Mouse (Mus musculus): Measurements from ENCODE around the gene Rab19. TPM values are rescaled to one million over a fixed set of nuclear protein-coding genes. Genes with fewer than 3 reads are reported as not detected.

Gene Rab19
- polyA plus RNA-seq, 1 experiment from 2014 or later = 0.64 TPM

DNA sequence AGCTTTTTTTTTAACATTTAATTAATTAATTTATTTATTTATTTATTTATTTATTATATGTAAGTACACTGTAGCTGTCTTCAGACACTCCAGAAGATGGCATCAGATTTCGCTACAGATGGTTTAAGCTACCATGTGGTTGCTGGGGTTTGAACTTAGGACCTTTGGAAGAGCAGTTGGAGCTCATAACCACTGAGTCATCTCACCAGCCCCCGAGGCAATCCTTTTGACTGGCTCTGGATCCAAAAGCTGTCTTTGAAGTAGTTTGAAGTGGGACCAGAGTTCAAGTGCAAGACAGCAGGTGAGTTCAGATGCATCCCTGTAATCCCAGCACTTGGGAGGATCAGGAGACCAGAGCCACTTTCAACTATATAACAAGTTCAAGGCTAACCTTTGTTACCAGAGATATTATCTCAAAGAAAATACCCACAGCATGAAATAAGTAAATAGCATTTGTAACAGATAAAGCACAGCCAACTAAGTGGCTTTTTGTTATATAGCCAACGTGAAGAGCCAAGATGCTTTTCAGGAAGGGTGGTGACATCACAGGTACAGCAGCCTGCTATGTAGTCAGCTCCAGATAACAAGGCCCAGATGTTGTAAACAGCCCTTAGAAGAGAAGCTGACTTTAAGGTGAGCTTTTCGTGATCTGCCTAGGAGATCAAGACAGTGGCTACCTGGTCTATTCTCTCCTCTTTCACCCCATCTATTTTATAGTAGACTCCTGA, 46.5 kb downstream of the Rab19 start:
- Histone ChIP-seq H3K4me3 (ENCODE audit: low read depth, low read length) (no peak overlapping the region), H3K4me1 (ENCODE audit: control insufficient read depth, insufficient read depth, low read length) (no peaks in the 10 kb centered on the region), H3K36me3 (ENCODE audit: control insufficient read depth, insufficient read depth, low read length) (no peaks in the 10 kb centered on the region), H3K27ac (ENCODE audit: low read depth, low read length) (no peak overlapping the region), H3K4me2 (no peak overlapping the region), H3K27me3 (ENCODE audit: control insufficient read depth, insufficient read depth, low read length) (no peaks in the 10 kb centered on the region), H3K9ac (ENCODE audit: low read depth, low read length) (no peak overlapping the region), H3K9me3 (replicated peaks; ENCODE audit: control insufficient read depth, low read length) (no peaks in the 10 kb centered on the region)
- 72% methylated on average over 4 of the region's 4 CpGs for WGBS (ENCODE audit: insufficient replicate concordance)
- ATAC-seq (replicated peaks; ENCODE audit: insufficient number of reproducible peaks, low FRiP score, low TSS enrichment) = no peak

GRCm38 (mm10) chr6:39429007-39429788, 48.2 kb downstream of the Rab19 start:
- ATAC-seq (replicated peaks; ENCODE audit: insufficient number of reproducible peaks, low FRiP score, low TSS enrichment) = no peak
- Histone ChIP-seq H3K27me3 (ENCODE audit: control insufficient read depth, insufficient read depth, low read length) (no peaks in the 10 kb centered on the region), H3K36me3 (ENCODE audit: control insufficient read depth, insufficient read depth, low read length) (no peaks in the 10 kb centered on the region), H3K9me3 (replicated peaks; ENCODE audit: control insufficient read depth, low read length) (no peaks in the 10 kb centered on the region), H3K27ac (ENCODE audit: low read depth, low read length) (0 out of 2 replicates have a peak overlapping the region, but pooled peaks have one; percentile 29), H3K4me1 (ENCODE audit: control insufficient read depth, insufficient read depth, low read length) (no peaks in the 10 kb centered on the region), H3K4me2 (no peak overlapping the region), H3K4me3 (ENCODE audit: low read depth, low read length) (no peak overlapping the region), H3K9ac (ENCODE audit: low read depth, low read length) (no peak overlapping the region)
- 58% methylated on average over 6 of the region's 6 CpGs for WGBS (ENCODE audit: insufficient replicate concordance)

DNA sequence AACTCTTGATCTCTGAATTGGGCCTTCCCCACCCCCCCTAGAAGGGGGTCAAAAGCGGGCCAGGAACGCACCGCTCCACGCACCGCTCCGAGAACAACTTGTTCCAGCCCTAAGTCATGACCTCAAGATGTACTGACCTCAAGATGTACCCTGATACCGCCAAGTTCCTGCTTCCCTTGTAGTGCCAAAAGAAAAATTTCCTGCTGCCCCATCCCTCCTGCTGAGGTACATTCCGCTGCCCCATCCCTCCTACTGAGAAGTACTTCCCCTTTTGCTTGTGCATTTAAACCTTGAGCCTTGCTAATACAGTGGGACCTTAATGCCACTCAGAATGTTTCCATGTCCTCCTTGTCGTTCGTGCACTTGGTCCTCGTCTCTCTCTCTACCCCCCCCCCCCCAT, 49.7 kb downstream of the Rab19 start:
- no peak overlapping the region for H3K27ac ChIP-seq (ENCODE audit: low read depth, low read length)
- no peaks in the 10 kb centered on the region for H3K9me3 ChIP-seq (replicated peaks; ENCODE audit: control insufficient read depth, low read length)
- no peak for ATAC-seq (replicated peaks; ENCODE audit: insufficient number of reproducible peaks, low FRiP score, low TSS enrichment)
- no peak overlapping the region for H3K4me3 ChIP-seq (ENCODE audit: low read depth, low read length)
- no peaks in the 10 kb centered on the region for H3K4me1 ChIP-seq (ENCODE audit: control insufficient read depth, insufficient read depth, low read length)
- H3K36me3 ChIP-seq (ENCODE audit: control insufficient read depth, insufficient read depth, low read length) = no peaks in the 10 kb centered on the region
- H3K4me2 ChIP-seq = no peak overlapping the region
- no peak overlapping the region for H3K9ac ChIP-seq (ENCODE audit: low read depth, low read length)
- WGBS (ENCODE audit: insufficient replicate concordance) = 62% methylated on average over 11 of the region's 11 CpGs
- no peaks in the 10 kb centered on the region for H3K27me3 ChIP-seq (ENCODE audit: control insufficient read depth, insufficient read depth, low read length)

- Histone ChIP-seq H3K4me3 (ENCODE audit: low read depth, low read length) (no peak overlapping the region), H3K36me3 (ENCODE audit: control insufficient read depth, insufficient read depth, low read length) (no peaks in the 10 kb centered on the region), H3K27ac (ENCODE audit: low read depth, low read length) (no peak overlapping the region), H3K4me2 (no peak overlapping the region), H3K4me1 (ENCODE audit: control insufficient read depth, insufficient read depth, low read length) (no peaks in the 10 kb centered on the region), H3K9me3 (replicated peaks; ENCODE audit: control insufficient read depth, low read length) (no peaks in the 10 kb centered on the region), H3K9ac (ENCODE audit: low read depth, low read length) (no peak overlapping the region), H3K27me3 (ENCODE audit: control insufficient read depth, insufficient read depth, low read length) (no peaks in the 10 kb centered on the region)
- 84% methylated on average over 4 of the region's 4 CpGs for WGBS (ENCODE audit: insufficient replicate concordance)
- no peak for ATAC-seq (replicated peaks; ENCODE audit: insufficient number of reproducible peaks, low FRiP score, low TSS enrichment)
Measured at GRCm38 (mm10) chr6:39433174-39433573, 52.2 kb downstream of the Rab19 start.

DNA sequence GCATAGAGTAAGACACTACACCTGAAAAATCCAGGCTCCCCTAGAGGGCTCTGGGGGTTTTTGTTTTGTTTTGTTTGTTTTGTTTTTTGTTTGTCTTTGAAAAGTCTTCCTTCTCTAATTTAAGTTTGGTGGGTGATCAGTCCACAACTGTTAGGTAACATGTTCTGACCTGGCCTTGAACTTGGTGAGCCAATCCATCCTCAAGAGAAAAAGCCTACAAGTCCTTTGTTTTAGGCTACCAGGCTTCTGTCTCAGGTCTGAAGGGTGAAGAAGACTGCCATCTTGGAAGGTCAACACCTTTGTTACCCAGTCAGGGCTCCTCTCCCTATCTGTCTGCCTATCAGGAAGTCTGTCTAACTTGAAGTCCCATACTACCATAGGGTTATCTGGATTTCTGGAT, 52.7 kb downstream of the Rab19 start:
- Histone ChIP-seq H3K9ac (ENCODE audit: low read depth, low read length) (no peak overlapping the region), H3K4me2 (no peak overlapping the region), H3K4me3 (ENCODE audit: low read depth, low read length) (no peak overlapping the region), H3K9me3 (replicated peaks; ENCODE audit: control insufficient read depth, low read length) (no peaks in the 10 kb centered on the region), H3K4me1 (ENCODE audit: control insufficient read depth, insufficient read depth, low read length) (no peaks in the 10 kb centered on the region), H3K36me3 (ENCODE audit: control insufficient read depth, insufficient read depth, low read length) (no peaks in the 10 kb centered on the region), H3K27me3 (ENCODE audit: control insufficient read depth, insufficient read depth, low read length) (no peaks in the 10 kb centered on the region), H3K27ac (ENCODE audit: low read depth, low read length) (no peak overlapping the region)
- ATAC-seq (replicated peaks; ENCODE audit: insufficient number of reproducible peaks, low FRiP score, low TSS enrichment) = no peak

DNA sequence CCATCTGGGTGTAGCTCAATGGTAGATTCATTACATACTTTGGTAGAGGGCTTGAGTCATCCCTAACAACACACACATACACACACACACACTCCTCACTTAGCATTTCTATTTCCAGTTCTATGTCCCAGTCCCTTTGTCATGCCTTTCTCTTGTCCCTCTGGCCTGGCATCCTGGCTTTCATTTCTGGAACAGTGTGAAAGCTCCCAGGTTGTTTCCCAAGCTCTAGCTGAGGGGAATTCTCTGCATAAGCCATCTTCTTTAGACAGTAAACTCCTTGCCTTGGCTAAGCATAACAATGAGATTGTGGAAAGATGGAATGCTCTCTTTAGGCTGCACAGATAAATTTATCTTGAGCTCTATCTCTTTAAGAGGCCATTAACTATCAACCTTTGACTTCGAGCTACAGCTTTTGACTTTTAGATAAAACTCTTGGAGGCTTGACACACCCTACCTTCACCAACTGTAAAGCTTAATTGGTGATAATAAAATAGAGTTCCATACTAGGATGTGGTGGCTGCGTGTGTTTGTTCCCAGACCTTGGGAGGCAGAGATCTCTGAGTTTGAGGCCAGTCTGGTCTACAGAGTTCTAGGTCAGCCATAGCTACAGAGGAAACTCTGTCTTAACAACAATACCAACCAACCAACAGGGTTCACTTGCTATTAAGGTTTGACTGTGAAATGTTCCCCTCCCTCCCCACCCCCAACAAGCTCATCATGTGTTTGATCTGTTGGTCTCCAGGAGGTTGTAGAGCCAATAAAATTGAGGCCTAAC, 53.3 kb downstream of the Rab19 start:
- Histone ChIP-seq H3K36me3 (ENCODE audit: control insufficient read depth, insufficient read depth, low read length) (no peaks in the 10 kb centered on the region), H3K9me3 (replicated peaks; ENCODE audit: control insufficient read depth, low read length) (no peaks in the 10 kb centered on the region), H3K9ac (ENCODE audit: low read depth, low read length) (no peak overlapping the region), H3K4me2 (no peak overlapping the region), H3K4me1 (ENCODE audit: control insufficient read depth, insufficient read depth, low read length) (no peaks in the 10 kb centered on the region), H3K27ac (ENCODE audit: low read depth, low read length) (no peak overlapping the region), H3K27me3 (ENCODE audit: control insufficient read depth, insufficient read depth, low read length) (no peaks in the 10 kb centered on the region), H3K4me3 (ENCODE audit: low read depth, low read length) (no peak overlapping the region)
- 65% methylated on average over 2 of the region's 2 CpGs for WGBS (ENCODE audit: insufficient replicate concordance)
- no peak for ATAC-seq (replicated peaks; ENCODE audit: insufficient number of reproducible peaks, low FRiP score, low TSS enrichment)

GRCm38 (mm10) chr6:39434886-39435492, 54.0 kb downstream of the Rab19 start:
- ATAC-seq (replicated peaks; ENCODE audit: insufficient number of reproducible peaks, low FRiP score, low TSS enrichment) = no peak
- Histone ChIP-seq H3K9me3 (replicated peaks; ENCODE audit: control insufficient read depth, low read length) (no peaks in the 10 kb centered on the region), H3K4me1 (ENCODE audit: control insufficient read depth, insufficient read depth, low read length) (no peaks in the 10 kb centered on the region), H3K9ac (ENCODE audit: low read depth, low read length) (no peak overlapping the region), H3K27ac (ENCODE audit: low read depth, low read length) (no peak overlapping the region), H3K4me2 (no peak overlapping the region), H3K27me3 (ENCODE audit: control insufficient read depth, insufficient read depth, low read length) (no peaks in the 10 kb centered on the region), H3K36me3 (ENCODE audit: control insufficient read depth, insufficient read depth, low read length) (no peaks in the 10 kb centered on the region), H3K4me3 (ENCODE audit: low read depth, low read length) (no peak overlapping the region)
- 79% methylated on average over 2 of the region's 2 CpGs for WGBS (ENCODE audit: insufficient replicate concordance)

- Histone ChIP-seq H3K36me3 (ENCODE audit: control insufficient read depth, insufficient read depth, low read length) (no peaks in the 10 kb centered on the region), H3K4me1 (ENCODE audit: control insufficient read depth, insufficient read depth, low read length) (no peaks in the 10 kb centered on the region), H3K9ac (ENCODE audit: low read depth, low read length) (no peak overlapping the region), H3K27ac (ENCODE audit: low read depth, low read length) (no peak overlapping the region), H3K27me3 (ENCODE audit: control insufficient read depth, insufficient read depth, low read length) (no peaks in the 10 kb centered on the region), H3K4me3 (ENCODE audit: low read depth, low read length) (no peak overlapping the region), H3K9me3 (replicated peaks; ENCODE audit: control insufficient read depth, low read length) (no peaks in the 10 kb centered on the region), H3K4me2 (no peak overlapping the region)
- ATAC-seq (replicated peaks; ENCODE audit: insufficient number of reproducible peaks, low FRiP score, low TSS enrichment) = no peak
- WGBS (ENCODE audit: insufficient replicate concordance) = 75% methylated on average over 5 of the region's 5 CpGs
Measured at GRCm38 (mm10) chr6:39435875-39436274, 54.9 kb downstream of the Rab19 start.

Data from heart, embryonic 11.5 days (tissue).